Mouse (Mus musculus): ENCODE results near the gene Zfp354c. TPM values are rescaled to one million over a fixed set of nuclear protein-coding genes. Genes with fewer than 3 reads are reported as not detected.

Gene Zfp354c
- polyA plus RNA-seq, 1 experiment from 2014 or later, result 4.7 TPM

GRCm38 (mm10) chr11:50847047-50847446, 19.5 kb upstream of the Zfp354c start:
- WGBS, result 68% methylated on average over 5 of the region's 5 CpGs
- no peak for DNase-seq (ENCODE audit: low spot score)

GRCm38 (mm10) chr11:50845951-50846350, 18.4 kb upstream of the Zfp354c start:
- no peak overlapping the region for H3K9ac ChIP-seq (replicated peaks; ENCODE audit: low read depth)
- no peak overlapping the region for H3K4me3 ChIP-seq (ENCODE audit: low read depth, low read length)
- no peaks in the 10 kb centered on the region for H3K36me3 ChIP-seq (ENCODE audit: insufficient read depth, low read length)
- no peaks in the 10 kb centered on the region for H3K9me3 ChIP-seq (ENCODE audit: low read length)
- whole genome bisulfite sequencing, result 84% methylated on average over 3 of the region's 3 CpGs
- no peak overlapping the region for H3K4me2 ChIP-seq (replicated peaks; ENCODE audit: low read depth, low read length)
- no peak overlapping the region for H3K27ac ChIP-seq (ENCODE audit: low read length)
- ATAC-seq (no peak), DNase-seq (ENCODE audit: low spot score) (no peak)
- H3K4me1 ChIP-seq (ENCODE audit: insufficient read depth, low read depth, low read length), result peaks cover under 1% of the 10 kb centered on the region
- TF ChIP-seq CTCF (IDR thresholded peaks at IDR 0.05), result no peak
- TF ChIP-seq EP300 (IDR thresholded peaks at IDR 0.05), result no peak
- peaks cover 11% of the 10 kb centered on the region for H3K27me3 ChIP-seq (replicated peaks; ENCODE audit: insufficient read depth, low read length)

More at GRCm38 (mm10) chr11:50847047-50847446, 19.5 kb upstream of the Zfp354c start:
- Histone ChIP-seq H3K4me3 (ENCODE audit: low read depth, low read length) (no peak overlapping the region), H3K9ac (replicated peaks; ENCODE audit: low read depth) (no peak overlapping the region), H3K27ac (ENCODE audit: low read length) (no peak overlapping the region), H3K4me1 (ENCODE audit: insufficient read depth, low read depth, low read length) (peaks cover 5% of the 10 kb centered on the region), H3K27me3 (replicated peaks; ENCODE audit: insufficient read depth, low read length) (peaks cover 21% of the 10 kb centered on the region), H3K36me3 (ENCODE audit: insufficient read depth, low read length) (no peaks in the 10 kb centered on the region), H3K4me2 (replicated peaks; ENCODE audit: low read depth, low read length) (no peak overlapping the region), H3K9me3 (ENCODE audit: low read length) (no peaks in the 10 kb centered on the region)
- no peak for ATAC-seq
- TF ChIP-seq EP300 (IDR thresholded peaks at IDR 0.05), result no peak
- TF ChIP-seq CTCF (IDR thresholded peaks at IDR 0.05), result peak; percentile 60

DNA sequence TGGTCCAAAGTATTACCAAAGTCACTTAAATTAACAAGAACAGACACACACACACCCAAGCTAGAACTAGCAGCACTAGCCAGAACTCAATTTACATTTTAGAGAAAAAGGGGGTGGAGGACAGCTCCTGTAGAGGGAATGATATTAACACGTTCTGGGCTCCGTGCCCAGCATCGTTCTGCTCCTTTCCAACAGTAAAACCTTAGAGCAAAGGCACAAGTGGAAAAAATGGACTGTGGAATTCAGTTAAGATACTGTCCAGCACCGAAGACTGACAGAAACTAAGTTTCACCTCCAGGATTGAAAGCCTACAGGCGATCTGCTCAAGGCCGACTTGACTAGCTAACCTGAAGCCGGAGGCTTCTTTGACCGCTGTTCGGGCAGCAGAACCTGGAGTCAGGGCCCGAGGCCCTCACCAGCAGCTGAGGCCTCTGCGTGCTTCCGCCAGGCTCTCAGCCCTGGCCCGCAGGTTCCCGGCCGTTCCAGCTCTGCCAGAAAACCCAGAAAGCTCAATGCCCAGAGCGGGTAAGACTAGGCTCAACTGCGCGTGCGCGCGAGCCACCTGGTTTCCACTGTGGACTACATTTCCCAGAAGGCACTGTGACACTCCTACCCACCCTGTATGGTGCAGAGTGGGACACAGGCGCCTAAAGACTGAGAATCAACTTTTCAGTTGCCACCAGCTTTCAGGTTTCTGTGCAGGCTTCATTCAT, 13.7 kb upstream of the Zfp354c start, which contains the start of gene Zfp879:
Gene Zfp879, minus strand, starts transcription at position 530 of the 713 bp plus-strand sequence.
- DNase-seq (ENCODE audit: low spot score) (peak; percentile 95), ATAC-seq (peak; percentile 98)
- peak within 1 kb of the TSS; percentile 57 for H3K4me2 ChIP-seq (replicated peaks; ENCODE audit: low read depth, low read length)
- no peaks in the 10 kb centered on the region for H3K9me3 ChIP-seq (ENCODE audit: low read length)
- peak within 1 kb of the TSS; percentile 55; the same call in 1 of the 2 replicates for H3K27ac ChIP-seq (ENCODE audit: low read length)
- no peak for TF ChIP-seq CTCF (IDR thresholded peaks at IDR 0.05)
- TF ChIP-seq EP300 (IDR thresholded peaks at IDR 0.05), result no peak
- WGBS, result 14% methylated on average over 22 of the region's 22 CpGs
- H3K4me3 ChIP-seq (ENCODE audit: low read depth, low read length), result peak within 1 kb of the TSS; percentile 34
- no peaks in the 10 kb centered on the region; the same call in 1 of the 2 replicates for H3K4me1 ChIP-seq (ENCODE audit: insufficient read depth, low read depth, low read length)
- no peaks in the 10 kb centered on the region for H3K27me3 ChIP-seq (replicated peaks; ENCODE audit: insufficient read depth, low read length)
- peak within 1 kb of the TSS; percentile 51 for H3K9ac ChIP-seq (replicated peaks; ENCODE audit: low read depth)
- no peaks in the 10 kb centered on the region for H3K36me3 ChIP-seq (ENCODE audit: insufficient read depth, low read length)

DNA sequence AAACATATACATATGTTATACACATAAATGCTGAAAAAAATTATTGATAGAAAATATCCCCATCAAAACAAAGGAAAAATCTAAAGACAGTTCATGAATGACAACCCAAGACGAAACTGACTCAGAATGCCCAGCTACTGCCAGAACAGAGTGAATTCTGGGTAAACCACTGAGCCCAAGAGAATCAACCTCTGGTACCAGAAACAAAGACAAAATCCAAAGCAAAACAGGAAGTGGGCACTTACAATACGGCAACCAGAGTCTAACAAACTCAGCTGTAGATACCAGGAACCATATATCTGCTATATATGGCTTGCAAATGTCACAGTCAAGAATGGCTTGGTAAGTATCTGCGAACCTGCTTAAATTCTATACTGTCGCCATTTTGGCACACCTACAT, 8.2 kb upstream of the Zfp354c start:
- DNase-seq (ENCODE audit: low spot score), result no peak
- H3K4me2 ChIP-seq (replicated peaks; ENCODE audit: low read depth, low read length), result no peak overlapping the region
- no peaks in the 10 kb centered on the region for H3K4me1 ChIP-seq (ENCODE audit: insufficient read depth, low read depth, low read length)
- no peaks in the 10 kb centered on the region for H3K36me3 ChIP-seq (ENCODE audit: insufficient read depth, low read length)
- H3K9me3 ChIP-seq (ENCODE audit: low read length), result peaks cover 8% of the 10 kb centered on the region; the same call in 1 of the 2 replicates
- no peak overlapping the region for H3K4me3 ChIP-seq (ENCODE audit: low read depth, low read length)
- H3K27ac ChIP-seq (ENCODE audit: low read length), result no peak overlapping the region
- no peaks in the 10 kb centered on the region for H3K27me3 ChIP-seq (replicated peaks; ENCODE audit: insufficient read depth, low read length)
- TF ChIP-seq CTCF (IDR thresholded peaks at IDR 0.05) (no peak), EP300 (IDR thresholded peaks at IDR 0.05) (no peak)
- no peak for ATAC-seq
- WGBS, result 81% methylated on average over 4 of the region's 4 CpGs
- no peak overlapping the region for H3K9ac ChIP-seq (replicated peaks; ENCODE audit: low read depth)

DNA sequence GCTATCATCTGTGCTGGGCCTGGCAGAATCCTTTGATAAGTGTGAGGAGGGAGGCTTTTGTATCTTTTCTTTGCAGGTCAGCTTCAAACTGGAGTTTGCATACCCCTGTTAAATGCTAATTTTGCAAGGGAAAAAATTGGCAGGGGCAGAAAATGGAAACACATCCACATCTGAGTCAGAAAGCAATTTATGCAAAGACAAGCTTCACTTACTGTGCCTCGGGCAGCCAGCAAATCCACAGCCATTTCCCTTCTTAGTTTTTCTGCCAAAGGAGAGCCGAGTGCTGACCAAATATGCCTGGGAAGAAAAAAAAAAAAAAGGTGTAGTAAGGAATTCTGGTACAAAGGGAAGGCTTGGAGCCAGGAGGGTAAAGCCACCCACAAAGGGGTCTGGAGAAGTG, 1.3 kb downstream of the Zfp354c start:
- H3K9ac ChIP-seq (replicated peaks; ENCODE audit: low read depth), result no peak overlapping the region
- DNase-seq (ENCODE audit: low spot score) (no peak), ATAC-seq (no peak)
- no peaks in the 10 kb centered on the region for H3K27me3 ChIP-seq (replicated peaks; ENCODE audit: insufficient read depth, low read length)
- H3K4me2 ChIP-seq (replicated peaks; ENCODE audit: low read depth, low read length), result no peak overlapping the region
- H3K4me1 ChIP-seq (ENCODE audit: insufficient read depth, low read depth, low read length), result peaks cover 5% of the 10 kb centered on the region; the same call in 1 of the 2 replicates
- H3K9me3 ChIP-seq (ENCODE audit: low read length), result no peaks in the 10 kb centered on the region
- H3K36me3 ChIP-seq (ENCODE audit: insufficient read depth, low read length), result 0 out of 2 replicates have a peak, but pooled peaks cover 6% of the 10 kb centered on the region
- H3K27ac ChIP-seq (ENCODE audit: low read length), result no peak overlapping the region
- WGBS, result 23% methylated on average over 2 of the region's 2 CpGs
- H3K4me3 ChIP-seq (ENCODE audit: low read depth, low read length), result no peak overlapping the region
- TF ChIP-seq EP300 (IDR thresholded peaks at IDR 0.05) (no peak), CTCF (IDR thresholded peaks at IDR 0.05) (no peak)

DNA sequence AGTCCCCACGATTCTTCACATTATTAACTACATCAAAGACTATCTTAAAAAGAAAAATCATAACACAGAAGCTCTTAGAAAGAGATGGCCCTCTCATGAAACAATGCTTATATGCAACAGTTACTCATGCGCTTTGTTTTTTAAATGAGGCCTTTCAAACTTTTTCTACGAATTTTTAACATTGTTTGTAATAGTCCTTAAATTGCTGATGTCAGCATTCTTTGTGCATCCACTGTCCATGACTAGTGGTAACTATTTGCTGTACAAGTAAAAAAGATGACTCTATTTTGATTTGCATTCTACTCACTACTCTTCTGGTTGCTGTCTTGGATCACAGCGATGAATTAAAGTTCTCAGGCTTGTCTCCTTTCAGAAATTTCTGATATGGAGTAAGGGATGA, 13.3 kb downstream of the Zfp354c start:
- Histone ChIP-seq H3K27ac (ENCODE audit: low read length) (no peak overlapping the region), H3K4me1 (ENCODE audit: insufficient read depth, low read depth, low read length) (no peaks in the 10 kb centered on the region), H3K9ac (replicated peaks; ENCODE audit: low read depth) (no peak overlapping the region), H3K9me3 (ENCODE audit: low read length) (0 out of 2 replicates have a peak, but pooled peaks cover 10% of the 10 kb centered on the region), H3K4me3 (ENCODE audit: low read depth, low read length) (no peak overlapping the region), H3K4me2 (replicated peaks; ENCODE audit: low read depth, low read length) (no peak overlapping the region), H3K27me3 (replicated peaks; ENCODE audit: insufficient read depth, low read length) (no peaks in the 10 kb centered on the region), H3K36me3 (ENCODE audit: insufficient read depth, low read length) (peaks cover 17% of the 10 kb centered on the region; the same call in 1 of the 2 replicates)
- DNase-seq (ENCODE audit: low spot score) (no peak), ATAC-seq (no peak)
- TF ChIP-seq CTCF (IDR thresholded peaks at IDR 0.05) (no peak), EP300 (IDR thresholded peaks at IDR 0.05) (no peak)
- WGBS, result 95% methylated on average over 4 of the region's 4 CpGs

Measured in lung, postnatal 0 days (tissue).